Mouse (Mus musculus): ENCODE results near the gene Fbxl16. TPM values are rescaled to one million over a fixed set of nuclear protein-coding genes. Genes with fewer than 3 reads are reported as not detected.
A peak's percentile ranks its signal among the peaks of the same experiment; 100 is the strongest.

Fbxl16 gene
- 1 to 10 TPM in 1 of 4 experiments, under 1 TPM in 3; 0.27 to 1.0 (median 0.71) TPM for total RNA-seq (2022)

DNA sequence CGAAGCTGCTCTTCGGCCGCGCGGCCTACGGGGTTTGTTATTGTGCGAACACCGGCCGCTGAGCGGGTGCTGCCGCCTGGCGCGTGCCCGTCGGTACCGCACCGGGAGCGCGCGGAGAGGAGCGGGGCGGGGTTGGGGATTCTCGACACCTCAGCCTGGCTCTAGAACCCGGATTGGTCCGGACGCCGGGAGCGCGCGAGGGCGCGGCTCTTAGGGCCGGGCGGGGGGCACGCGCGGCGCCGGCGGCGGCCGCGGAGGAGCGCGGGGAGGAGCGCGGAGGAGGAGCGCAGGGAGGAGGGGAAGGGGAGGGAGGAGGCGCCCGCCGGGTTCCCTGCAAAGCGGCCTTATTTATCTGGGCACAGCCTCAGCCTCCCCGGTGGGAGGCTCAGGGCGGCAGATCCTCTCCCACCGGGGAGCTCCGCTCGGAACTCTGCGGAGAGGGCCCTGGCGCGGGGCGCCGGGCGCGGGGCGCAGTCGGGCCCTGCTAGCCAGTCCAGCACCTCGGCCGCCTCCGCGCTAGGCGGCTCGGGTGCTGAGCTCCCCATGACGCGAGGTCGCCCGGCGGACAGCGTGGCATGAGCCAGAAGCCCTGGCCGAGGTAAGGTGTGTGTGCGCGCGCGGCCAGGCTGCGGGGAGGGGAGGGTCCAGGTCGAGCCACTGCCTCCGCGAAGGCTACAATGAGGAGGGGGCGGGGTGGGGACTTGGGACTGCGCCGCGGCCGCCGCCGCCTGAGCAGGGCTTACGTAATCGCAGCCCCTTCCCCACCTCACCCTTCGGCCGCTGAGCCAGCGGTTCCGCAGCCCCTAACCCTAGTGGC lies at the start of gene Fbxl16:
Gene Fbxl16, plus strand, starts transcription at position 297 of the 817 bp plus-strand sequence.
- peak in 1 of 2 experiments; percentile 47 for DNase-seq (ENCODE audit: low spot score in 2 of 2)

DNA sequence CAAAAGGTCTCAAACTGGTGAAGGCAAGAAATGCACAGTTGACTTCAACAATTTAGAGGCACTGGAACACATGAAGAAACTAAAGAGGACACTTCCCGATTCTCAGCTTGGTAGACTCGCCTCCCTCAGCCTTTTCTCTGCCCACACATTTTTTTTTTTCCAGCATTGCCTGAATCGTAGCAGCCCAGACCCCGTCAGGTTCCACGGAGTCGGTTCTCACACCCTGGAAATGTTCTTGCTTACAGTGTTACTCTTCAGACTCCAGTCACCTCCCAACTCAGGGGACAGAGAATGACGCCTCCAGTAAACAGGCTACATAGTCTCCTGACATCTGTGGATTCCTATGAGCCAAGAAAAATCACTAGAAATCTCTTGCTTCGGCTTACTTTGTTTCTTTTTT lies 48.7 kb upstream of the Fbxl16 start:
- DNase-seq (ENCODE audit: low spot score in 2 of 2), result no peak

DNA sequence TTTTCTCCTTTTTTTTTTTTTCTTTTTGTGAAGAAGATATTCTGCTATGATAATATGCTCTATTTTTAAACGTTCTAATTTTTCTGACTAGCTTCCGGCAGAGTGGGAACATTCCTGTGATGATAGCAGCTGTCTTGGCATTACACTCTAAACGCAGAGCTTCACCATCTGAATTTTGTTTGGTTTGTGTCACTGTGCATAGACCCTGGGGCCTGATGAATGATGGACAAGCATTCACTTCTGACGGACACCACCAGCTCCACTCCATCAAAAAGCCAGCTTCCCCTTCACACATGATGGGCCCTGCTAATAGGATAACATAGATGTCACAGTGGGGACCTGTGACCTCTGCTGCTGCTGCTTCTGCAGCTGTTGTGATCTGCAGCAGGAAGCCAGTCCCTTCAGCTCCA lies 47.3 kb upstream of the Fbxl16 start:
- DNase-seq (ENCODE audit: low spot score in 2 of 2), result no peak

DNA sequence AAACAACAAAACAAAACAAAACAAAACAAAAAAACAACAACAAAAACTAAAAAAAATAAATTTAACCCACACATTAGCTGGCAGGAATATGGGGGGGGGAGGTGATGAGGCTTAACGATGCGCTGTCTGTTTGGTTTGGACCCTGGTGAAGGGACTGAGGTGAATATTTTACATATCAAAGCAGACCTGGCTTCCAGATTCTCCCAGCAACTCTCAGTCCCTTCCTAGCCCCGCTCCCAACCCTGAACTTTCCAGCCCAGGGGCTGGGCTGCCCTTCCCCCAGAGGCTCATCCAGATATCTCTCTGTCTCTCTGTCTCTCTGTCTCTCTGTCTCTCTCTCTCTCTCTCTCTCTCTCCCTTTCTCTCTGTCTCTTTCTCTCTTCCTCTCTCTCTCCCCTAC lies 46.3 kb upstream of the Fbxl16 start:
- DNase-seq (ENCODE audit: low spot score in 2 of 2), result no peak

DNA sequence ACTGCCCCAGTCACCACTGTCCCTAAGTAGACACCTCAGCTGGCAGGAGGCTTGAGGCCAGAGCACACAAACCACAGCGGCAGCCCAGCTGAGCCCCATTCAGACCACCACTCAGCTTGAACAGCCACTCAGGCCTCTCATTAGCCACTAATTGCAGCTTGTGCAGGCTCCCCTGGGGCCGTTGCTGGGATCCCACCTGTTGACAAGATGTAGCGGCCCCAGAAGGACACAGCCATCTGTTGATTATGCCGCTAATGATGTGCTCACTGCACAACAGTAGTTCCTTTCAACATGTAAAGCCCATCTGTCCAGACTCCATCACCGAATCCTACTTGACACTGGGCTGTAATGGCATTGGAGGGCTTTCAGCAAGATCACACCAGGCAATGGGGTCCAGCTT lies 43.0 kb upstream of the Fbxl16 start:
- no peak for DNase-seq (ENCODE audit: low spot score in 2 of 2)

DNA sequence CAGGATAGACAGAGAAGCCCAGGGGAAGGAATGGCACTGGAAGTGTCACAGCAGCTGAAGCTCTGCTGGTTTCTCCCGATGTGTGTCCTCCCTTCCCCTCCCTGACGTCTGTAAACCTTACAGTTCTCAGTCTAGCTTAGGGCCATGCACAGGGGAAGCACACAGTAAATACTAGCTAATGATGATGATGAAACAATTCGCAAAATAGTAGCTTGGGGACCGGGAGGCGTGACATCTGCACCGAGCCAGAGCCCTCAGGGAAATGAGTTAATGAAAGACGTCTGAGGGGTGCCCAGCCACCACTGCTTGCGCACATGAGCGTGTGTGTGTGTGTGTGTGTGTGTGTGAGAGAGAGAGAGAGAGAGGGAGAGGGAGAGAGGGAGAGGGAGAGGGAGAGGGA lies 39.6 kb upstream of the Fbxl16 start:
- no peak for DNase-seq (ENCODE audit: low spot score in 2 of 2)

DNA sequence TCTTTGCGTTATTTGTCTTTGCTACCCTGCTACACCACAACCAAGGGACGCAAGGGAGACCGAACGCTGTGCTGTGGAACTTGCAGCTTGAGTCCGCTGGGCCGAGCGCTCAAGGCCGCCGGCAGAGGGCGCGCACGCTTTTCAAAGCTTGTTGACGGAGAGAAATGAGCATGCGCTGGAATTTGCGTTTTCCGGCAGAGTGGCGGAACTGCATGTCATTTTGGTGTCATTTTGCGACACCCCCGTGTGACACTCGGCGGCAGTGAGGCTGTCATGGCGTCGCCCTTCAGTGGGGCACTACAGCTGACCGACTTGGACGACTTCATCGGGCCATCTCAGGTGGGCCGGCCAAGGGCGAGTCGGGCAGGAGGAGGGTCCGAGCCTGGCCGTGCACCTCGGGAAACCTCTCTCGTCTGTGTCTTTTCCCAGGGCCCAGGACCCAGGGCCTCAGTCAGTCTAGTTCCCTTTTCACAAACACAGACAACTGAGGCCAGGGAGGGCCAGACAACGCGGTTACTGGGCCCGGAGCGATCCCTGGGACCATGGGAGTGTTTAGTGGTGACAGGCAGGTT lies 35.2 kb upstream of the Fbxl16 start, which contains the start of gene Narfl:
Gene Narfl, plus strand, starts transcription at position 228 of the 572 bp plus-strand sequence.
- DNase-seq (ENCODE audit: low spot score in 2 of 2), result peak; percentile 92 to 94

DNA sequence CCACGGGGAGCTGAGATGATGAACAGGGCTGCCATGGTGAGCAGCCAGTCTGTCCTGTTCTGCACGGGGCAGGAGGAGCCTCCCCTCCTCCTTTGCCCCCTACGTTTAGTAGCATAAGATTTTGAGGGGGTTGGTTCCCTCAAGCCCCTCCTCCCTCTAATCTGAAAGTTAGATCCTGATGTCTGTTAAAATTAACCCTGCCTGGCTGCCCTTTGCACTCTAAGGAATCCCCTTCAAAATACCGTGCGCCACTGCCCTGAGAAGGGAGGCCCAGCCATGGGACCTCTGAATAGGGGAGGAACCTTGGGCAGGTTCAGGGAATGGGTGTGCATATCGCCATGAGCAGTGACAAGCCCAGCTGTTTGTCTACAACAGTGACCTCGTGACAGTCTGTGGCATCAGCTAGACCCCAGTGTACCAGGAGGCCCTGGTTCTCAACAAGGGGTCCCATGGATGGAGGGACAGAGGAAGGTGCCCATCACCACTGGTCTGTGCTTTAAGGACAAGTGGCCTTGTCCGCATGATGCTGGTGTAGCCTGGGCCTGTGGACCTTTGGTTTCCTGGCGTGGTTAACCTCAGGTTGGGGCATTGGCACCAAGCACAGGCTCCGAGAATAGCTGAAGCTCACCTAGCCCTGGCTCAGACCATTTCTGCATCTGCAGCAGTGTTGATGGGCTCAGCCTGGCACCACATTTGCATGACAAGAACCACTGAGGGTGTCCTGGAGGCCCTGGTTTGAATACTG lies 33.4 kb upstream of the Fbxl16 start:
- no peak for DNase-seq (ENCODE audit: low spot score in 2 of 2)

DNA sequence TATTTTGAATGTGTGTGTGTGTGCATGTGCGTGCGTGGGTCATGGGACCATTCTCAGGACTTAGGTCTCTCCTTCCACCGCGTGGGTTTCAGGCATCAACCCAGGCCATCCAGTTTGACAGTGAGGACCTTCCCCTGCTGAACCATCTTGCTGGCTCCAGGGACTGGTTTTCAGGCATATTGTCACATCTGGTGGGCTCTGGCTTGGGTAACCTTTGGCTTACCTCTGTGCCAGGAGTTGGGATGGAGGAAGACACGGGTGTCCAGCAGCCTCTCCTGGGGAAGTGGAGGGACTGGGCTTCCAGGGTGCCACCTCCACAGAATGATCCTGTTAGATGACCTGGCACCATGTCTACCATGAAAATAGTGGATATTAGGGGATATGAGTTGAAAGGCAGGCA lies 30.9 kb upstream of the Fbxl16 start:
- DNase-seq (ENCODE audit: low spot score in 2 of 2), result no peak

DNA sequence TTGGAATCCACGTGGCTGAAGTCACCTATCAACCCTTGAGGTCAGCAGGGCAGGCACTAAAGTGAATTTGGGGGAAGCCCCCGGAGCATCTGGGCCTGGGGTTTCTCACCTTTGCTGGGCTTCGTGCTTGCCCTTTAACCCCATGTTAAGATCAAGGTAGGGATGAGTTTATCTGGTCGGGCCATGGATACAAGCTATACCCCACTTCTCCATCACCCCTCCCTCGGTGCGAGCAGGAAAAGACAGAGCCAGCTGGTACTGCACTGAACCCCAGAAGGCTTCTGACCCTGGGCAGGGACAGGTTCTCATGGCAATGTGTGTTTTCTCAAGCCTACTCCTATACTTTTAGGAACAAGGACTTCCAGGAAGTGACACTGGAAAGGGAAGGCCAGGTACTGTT lies 27.5 kb upstream of the Fbxl16 start:
- no peak for DNase-seq (ENCODE audit: low spot score in 2 of 2)

DNA sequence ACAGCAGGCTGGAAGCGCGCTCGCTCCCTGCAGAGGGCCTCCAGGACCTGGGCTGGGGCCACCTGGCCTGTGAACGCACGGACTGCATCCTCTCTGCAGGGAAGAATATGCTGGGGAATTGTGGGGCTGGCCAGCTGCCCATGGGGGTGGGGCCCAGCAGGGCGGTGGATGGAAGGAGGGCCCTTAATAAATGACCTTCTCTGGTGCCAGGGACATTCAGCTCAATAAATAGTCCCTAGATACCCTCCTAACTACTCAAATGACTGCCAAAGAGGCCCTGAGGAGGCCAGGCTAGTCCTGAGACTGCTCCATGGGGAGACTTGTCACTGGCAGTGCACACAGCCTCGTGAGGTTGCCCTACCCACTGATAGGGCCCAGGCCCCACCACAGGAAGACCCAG lies 25.8 kb upstream of the Fbxl16 start:
- no peak for DNase-seq (ENCODE audit: low spot score in 2 of 2)

DNA sequence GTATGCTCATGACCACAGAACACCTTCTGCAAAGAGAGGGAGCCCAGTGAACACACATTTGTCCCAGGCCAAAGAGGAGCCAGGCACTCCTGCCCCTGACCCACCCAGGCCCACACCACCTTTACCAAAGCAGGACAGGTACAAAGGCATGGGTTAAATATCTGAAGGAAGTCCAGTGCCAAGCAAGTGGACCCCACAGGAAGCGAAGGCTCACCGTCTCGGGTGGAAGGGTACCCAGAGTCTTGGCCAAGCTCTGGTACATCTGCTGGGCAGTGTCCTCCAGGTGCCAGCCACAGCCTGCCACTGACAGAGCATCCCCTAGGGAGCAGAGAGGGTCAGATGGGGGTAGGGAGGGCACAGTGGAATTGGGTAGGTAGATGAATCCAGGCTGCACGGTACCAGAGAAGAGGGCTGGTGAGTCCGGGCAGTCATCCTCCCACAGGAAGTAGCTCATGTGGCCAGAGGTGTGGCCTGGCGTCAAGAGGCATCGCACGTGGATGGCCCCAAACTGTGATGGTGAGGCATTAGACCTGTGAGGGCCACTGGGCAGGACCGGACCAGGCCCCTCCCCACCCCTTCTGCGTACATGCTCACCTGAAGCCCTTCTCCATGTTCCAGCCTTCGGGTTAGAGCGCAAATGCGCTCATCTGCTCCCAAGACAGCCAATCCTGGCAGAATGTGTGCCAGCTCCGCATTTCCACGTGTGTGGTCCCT lies 24.9 kb upstream of the Fbxl16 start:
- DNase-seq (ENCODE audit: low spot score in 2 of 2), result no peak

DNA sequence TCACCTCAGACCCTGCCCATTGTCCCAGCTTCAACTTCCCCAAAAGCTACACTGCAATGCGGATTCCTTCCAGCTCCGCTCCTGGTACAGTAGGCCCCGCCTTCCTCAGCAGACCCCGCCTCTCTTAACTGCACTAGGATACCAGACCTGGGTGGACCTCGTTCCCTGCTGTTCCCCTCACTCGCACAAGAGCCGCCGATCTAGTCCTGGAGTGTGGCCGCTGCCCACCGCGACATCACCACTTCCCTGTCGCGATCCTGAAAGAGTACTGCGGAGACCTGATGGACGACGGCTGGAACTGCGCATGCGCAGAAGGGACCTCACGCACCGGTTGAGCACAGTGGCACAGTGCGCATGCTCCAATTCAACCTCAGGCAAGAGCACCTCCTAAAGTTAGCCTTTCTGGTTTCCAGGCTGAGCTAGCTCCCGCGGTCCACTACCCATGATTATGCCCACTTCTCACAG lies 23.6 kb upstream of the Fbxl16 start, which contains the start of gene Haghl:
Gene Haghl, minus strand, starts transcription at position 393 of the 465 bp plus-strand sequence.
- peak; percentile 90 to 95 for DNase-seq (ENCODE audit: low spot score in 2 of 2)

DNA sequence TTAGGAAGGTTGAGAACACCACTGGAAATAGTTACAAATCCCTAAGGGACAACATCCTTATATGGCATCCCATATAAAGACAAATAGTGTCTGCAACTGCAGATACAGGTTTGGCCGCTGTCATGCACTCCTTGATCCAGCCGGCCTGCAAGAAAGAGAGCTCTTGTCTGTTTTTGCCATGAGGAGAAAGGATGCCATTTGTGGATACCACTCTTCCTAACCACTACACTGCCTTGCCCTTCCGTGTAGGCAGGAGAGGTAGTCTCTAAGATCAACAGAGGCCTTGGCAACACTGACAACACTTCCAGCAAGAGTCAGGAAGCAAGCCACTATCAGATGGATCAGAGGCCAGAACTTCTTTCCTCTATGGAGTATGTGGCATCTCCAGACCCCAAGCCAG lies 22.6 kb upstream of the Fbxl16 start, which contains the start of gene Ccdc78:
Gene Ccdc78, plus strand, starts transcription at position 301 of the 400 bp plus-strand sequence.
- no peak for DNase-seq (ENCODE audit: low spot score in 2 of 2)

DNA sequence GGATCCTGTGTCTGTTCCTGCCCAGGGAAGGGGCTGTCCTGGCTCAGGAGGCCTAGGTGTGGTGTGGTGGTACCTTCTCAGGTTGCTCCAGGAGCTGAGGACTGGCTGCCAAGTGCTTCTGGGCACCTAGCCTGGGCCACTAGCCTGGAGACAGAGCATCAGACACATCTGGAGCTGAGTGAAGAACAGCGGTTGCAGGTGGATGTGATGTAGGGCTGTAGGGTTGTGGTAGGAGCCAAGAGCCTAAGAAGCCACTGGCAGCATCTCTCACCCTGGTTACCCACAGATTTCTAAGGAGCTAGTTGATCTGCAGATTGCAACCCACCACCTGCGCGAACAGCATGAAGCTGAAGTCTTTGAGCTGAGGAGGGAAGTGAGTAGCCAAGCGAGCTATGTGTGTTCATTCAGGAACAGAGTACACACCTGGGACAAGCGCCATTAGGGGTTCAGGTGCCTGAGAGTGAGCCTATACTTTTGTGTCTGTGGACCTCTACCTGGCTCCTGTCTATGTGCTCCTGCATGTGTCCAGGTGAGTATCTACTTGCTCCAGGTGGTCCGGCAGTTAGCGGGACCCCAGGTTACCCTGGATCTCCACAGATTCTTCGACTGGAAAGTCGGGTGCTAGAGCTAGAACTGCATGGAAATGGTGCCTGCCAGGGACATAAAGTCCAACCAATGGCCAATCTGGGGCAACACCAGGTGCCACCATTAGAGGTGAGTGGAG lies 21.9 kb upstream of the Fbxl16 start:
- no peak for DNase-seq (ENCODE audit: low spot score in 2 of 2)

DNA sequence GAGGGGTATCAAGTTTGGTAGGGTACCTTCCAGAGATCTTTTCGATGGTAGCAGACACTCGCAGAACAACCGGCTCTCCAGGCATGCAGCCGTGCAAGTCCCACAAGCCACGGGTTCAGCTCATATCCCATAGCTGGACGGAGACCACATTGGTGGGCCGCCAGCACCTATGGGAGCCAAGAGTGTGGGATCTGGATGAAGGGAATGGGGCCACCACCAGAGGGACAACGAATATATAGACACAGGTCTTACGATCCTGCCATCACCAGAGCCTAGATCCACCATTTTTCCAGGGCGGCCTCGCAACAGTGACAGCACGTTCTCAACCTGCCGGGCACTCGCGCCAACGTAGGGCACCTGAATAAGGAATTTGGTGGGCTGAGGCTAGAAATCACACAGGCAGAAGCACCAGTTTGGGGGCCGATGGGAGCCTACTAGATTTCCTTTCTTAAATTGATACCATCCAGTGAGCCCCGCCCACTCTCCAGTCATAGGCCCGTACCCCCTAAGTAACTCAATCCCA lies 17.5 kb upstream of the Fbxl16 start:
- DNase-seq (ENCODE audit: low spot score in 2 of 2), result no peak

DNA sequence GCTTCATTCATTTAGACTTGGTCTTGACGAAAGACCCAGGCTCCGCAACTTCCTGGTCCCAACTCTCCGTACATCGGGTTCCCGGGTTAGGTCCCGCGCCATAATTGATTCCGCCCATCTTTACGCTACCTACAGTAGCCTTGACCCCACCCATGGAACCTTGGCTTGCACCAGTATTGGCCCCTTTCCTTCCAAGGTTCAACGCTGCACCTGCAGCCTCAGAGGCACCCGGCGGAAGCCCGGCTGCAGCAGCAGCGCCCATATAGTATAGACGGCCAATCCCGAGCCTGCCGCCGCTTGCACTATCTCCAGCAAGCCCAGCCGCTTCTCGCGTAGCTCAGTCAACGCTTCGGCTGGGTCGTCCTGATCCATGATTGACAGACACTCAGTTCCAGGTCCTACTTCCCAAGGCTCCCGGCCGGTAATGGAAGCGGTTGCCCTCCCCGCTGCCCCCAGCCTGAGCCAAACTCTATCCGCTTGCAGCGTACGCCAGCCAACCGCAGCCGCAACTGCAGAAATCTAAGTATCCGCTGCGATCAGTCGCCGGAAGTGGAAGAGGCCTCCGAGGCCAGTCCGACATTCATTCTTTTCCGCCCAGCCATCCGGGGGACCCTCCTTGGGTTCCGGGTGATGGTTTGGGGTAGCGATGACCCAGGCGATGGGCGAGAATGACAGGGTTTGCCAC lies 16.9 kb upstream of the Fbxl16 start:
- DNase-seq (ENCODE audit: low spot score in 2 of 2), result peak; percentile 73 to 76

DNA sequence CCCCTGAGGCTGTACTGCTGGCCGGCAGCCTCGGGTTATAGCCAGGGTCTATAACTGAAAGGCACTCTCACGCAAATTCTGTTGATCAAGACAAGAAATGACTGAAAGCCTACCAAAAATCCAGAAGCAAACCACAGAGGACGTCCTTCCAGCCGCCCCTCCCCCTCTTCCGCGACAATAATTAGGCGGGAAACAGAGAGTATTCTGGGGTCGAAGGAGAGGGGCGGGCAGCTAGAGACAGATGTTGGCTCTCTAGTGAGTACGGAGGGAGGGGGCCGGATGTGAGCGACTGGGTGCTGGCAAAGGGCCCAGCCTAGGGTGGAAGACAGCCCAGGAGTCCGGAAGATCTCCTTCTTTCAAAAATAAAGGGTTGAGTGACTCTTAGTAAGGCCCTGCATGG lies 16.3 kb upstream of the Fbxl16 start, which contains the start of gene Fam173a:
Gene Fam173a, minus strand, starts transcription at position 287 of the 400 bp plus-strand sequence.
- DNase-seq (ENCODE audit: low spot score in 2 of 2), result peak; percentile 37 to 65

DNA sequence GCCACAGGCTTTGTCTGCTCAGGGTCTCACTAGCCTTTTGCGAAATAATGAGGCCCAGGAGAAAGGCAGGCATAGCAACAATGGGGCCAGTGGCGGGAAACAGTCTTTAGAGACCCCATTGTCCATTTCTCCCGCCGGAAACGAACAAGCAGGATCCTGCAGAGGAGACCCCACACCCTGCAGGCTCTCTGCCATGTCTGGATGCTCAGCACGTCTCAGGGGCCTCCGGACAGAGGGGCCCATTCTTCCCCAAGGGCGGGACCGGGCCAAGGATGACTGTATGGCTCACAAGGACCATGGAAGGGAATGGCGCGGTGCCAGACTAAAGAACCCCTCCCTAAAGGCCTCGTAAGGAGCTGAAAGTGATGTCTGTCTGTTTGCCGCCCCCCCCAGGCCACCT lies 14.7 kb upstream of the Fbxl16 start:
- DNase-seq (ENCODE audit: low spot score in 2 of 2), result no peak

DNA sequence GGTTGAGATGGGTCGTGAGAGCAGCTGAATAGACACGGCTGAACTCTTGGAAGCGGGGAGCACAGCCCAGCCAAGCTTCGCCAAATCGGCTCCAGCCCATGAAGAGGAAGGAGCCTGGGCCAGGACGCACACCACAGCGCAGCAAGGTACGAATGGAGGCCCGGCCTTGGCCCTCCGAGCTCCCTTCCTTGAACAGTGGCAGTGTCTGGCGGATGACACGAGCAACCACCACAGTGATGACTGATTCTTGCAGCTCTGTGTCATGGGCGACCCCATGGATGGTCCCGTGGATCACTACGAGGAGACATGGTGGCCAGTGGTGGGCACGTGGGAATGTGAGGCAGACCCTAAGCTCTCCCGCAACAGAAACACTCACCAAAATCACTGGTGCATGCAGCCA lies 13.9 kb upstream of the Fbxl16 start:
- DNase-seq (ENCODE audit: low spot score in 2 of 2), result no peak

Data from gastrocnemius, adult 8-10 months (tissue).